Mouse (Mus musculus) monocyte, adult 2 months (primary cell): ENCODE data around the gene B3galt1.

Source experiments
- DNase-seq, 2 experiments: peaks; one replicate each; pipeline ENCODE4 v3.0.0; 2022; ENCODE audit warnings: low spot score in 2 of 2, low read depth in 1 of 2

Gene B3galt1

DNA sequence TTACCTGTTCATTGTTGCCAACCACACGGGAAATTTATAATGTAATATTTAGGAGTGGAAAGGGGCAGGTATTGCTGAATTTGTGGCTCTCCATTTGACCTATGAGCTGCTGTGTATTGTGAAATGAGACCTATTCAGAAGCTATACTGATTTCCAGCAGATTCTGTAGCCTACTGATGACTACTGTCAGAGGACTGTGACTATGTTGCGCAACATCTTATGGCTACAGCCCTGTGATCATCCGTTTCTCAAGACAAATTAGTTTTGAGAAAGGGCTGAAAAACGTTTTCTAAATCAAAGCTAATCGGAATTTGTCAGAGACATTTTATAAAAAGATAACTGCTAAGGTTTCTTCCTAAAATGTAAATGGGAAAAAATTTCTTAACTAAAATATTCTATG, 158.6 kb downstream of the B3galt1 start:
- no peak for DNase-seq

DNA sequence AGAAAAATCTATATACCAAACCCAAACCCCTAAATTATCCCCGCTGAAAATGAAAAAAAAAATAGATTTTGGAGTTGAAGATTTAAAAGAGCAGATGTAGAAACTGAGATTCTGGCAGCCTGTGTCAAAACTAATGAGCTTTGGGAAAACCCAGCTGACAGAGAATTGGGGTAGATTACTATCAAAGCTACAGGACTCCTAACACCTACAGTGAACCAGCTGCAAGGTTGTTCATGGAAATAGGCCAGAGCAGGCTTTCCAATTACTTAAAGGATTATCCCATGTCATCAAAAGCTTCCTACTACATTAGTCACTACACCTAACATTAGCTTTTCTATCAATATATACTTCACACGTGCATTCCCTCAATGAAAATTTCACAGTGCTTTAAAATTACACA, 165.1 kb downstream of the B3galt1 start:
- DNase-seq, result no peak

DNA sequence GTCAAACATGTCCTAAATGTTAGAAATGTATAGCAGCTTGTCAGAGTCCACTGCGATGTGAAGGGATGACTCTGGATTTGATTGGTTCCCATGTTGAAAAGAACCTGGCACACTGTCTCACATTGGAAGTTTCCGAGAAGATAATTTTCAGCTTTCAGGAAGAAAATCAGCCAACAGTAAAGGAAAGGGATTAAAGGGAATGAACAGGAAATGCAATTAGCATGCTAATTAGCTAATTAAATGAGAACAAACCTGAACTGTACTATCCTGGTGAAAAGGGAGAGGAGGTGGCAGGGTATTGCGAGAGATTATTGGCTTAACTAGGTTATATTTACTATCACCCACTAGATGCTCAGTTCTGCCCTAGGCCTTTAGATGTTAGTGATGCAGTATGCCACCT, 185.9 kb downstream of the B3galt1 start:
- DNase-seq, result no peak

DNA sequence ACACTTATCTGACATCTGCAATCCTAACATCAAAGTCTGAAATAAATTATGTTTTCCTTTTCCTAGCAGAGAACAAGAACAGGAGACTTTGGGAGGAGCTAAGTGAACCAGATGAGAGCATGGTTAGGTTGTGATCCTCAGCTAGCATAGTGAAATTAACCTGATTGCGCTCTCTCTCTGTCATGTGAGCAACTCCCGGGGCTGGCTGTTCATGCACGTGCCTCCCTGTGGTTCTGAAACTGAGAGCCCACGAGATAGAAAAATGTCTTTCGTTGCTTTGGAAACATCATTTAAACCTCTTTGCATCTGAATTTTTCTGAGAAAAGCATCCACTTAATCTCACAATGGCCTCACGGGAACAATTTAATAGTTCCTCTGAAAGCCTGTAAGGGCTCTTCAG, 190.8 kb downstream of the B3galt1 start:
- DNase-seq, result no peak

DNA sequence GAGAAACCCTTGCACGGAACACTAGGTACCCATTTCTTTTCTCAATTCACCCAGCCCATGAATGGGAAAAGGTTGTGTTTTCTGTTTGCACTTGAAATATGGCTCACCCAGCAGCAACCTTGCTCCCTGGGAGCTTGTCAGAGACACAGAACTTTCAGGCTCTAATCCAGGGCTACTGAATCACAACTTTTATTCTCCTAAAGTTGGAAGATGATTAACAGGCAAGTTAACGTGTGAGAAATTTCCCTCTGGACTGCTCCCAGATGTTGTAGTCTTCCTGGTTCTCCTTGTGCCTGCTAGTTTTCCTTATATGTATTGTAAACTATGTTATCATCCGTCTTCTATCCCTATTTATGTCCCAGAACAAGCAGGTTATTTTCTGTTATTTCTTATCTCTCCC, 221.9 kb downstream of the B3galt1 start:
- no peak for DNase-seq

DNA sequence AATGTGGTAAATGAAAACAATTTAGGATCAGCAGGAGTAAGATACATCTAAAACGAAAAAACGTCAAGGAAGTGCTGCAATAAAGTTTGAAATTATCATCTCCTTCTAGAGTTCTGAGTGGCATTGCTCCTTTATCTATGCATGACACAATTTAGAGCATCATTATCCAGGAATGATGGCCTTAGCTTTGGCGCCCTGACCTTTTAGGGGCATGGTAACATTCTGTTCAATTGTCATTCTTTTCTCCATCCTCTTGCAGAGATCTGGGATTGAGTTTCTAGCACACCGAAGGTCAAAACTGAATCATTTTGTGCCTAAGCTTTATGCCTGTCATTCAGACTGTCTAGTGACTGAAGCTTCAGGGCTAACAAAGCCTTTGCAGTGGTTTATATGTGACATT, 231.9 kb downstream of the B3galt1 start:
- no peak for DNase-seq

DNA sequence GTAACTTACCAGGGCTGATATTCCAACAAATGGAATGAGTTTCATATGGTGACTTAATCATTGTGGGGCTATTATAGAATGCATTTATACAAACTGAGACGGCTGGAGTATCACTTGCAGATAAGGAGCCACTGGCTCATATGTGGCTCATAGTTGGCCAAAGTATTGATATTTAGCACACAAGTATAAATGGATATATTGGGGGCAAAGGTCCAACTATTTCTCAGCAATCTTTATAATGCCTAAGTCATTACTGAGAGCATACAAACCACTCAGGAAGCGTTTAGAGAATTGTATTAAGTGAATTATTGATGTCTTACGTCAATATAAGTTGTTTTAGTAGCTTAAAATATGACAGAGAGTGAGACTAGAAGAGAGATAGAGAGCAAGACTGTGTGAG, 234.3 kb downstream of the B3galt1 start:
- DNase-seq, result no peak

DNA sequence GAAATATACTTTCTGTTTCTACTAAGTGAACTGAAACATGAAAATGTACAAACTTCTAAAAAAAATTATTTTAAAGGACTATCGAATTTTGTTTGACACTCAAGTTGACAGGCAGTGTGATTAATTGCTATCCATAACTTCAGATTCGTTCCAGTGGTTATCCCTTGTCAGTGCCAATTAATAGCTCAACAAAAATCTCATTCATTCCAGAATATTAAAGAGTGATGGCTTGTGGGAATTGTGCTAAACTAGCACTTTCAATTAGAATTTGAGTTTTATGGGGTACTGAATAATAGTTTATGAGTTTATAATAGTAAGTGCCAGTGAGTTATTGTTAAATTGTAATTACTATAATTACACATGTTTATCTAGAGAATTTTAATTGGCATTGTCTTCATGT, 250.5 kb downstream of the B3galt1 start:
- no peak for DNase-seq

DNA sequence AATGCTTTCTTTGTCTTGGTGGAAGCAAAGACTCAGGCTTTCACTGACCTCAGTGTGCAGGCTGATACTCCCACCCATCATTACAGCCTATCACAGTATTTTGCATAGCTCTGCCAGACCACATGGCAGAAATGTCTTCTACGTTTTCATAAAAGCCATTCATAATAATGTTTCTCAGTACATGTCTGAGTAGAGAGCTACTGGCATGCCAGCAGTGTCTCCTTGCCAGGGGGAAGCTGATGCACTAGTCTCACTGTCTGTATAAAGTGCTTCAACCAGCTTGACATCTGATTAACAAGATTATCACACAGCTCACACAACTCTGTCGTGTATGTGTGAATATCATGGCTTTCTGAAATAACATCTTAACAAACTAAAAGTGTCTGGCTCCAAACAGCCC, 252.3 kb downstream of the B3galt1 start:
- no peak for DNase-seq

DNA sequence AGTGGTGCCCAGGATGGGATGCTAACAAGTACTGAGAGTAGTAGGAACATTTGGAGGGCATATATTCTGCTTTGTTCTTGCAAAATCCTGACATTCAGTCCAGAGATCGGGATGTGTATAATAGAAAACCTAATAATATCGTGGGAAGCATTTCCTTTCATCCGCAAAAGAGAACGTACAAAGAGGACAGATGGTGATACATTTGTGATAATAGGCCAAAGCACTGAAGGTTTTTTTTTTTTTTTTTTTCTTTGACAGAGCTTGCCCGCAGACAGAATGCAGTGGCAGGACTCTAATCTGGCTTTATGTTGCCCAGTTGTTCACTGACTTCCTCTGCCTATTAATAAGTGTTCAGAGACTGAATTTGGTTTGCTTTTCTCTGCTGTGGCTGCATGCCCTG, 256.7 kb downstream of the B3galt1 start:
- DNase-seq, result no peak

DNA sequence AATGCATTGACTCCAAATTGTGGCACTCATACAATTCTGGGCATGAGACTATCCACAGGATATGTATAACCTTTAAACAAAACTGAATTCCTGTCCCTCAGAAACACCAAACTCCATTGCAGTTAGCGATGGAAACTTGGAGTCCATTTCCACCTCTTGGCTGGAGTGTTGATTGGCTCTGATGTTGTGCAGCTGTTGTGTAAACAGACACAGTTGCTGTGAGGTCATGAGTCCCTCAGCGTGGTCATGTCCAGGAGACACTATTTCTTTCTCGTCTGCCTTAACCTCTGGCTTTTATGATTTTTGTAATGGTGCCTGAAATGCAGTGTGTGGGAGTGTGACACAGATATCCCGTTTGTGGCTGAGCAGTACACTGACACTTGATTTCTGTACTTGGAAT, 262.0 kb downstream of the B3galt1 start:
- no peak for DNase-seq

DNA sequence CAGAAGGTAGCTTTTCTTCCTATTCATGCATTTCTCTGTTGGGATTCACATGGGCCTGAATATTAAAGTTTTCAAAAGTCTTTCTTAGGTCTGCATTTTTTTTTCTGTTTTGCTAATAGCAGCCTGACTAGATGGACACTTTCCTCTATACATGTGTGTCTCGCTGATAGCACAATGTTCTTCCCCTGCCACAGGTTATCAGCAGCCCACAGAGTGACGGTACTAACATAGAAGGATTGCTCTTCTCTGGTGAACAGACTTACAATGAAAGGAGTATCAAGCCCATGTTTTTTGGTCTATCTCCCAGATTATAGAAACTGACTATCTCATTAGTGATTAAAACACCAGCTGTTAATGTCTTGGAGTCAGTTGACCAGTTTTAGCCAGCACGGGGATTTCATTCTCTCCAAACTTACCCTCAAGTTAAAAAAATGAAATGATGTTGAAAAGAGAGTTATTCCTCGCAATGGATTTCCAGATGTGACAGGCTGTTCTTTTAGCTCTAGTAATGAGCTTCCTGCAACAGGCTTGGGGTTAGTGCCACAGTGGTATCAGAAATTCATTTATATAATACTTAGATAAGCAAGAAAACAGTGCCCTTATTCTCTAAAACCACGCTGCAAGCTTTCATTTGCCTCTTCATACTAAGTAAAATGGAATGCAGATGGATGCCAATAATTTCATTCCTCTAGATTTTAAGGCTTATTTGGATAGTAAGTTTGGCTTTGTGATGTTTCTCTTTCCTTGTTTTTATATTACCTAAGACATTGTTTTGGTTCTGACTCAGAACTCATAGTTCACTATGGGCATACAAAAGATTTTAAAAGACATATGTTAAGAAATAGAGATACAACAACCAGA, 263.6 kb downstream of the B3galt1 start:
- DNase-seq, result no peak

DNA sequence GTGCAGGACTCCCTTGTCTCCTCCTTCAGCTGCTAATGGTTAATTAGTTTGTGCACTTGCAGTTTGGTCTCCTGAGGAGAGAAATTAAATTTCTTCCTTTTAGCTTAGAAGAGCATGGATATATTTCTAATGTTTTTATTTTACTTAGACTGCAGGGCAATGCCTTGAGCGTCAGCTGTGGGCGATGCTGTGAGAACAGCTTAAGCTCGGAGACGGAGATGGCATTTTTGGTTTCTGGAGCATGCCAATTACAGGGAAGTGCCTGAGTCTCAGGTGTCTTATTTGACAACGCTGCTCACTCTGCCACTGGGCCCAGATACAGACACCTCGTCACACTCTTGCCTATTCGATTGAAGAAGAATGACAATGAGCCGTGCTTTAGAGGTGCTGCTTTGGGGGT, 282.1 kb downstream of the B3galt1 start:
- DNase-seq, result no peak

DNA sequence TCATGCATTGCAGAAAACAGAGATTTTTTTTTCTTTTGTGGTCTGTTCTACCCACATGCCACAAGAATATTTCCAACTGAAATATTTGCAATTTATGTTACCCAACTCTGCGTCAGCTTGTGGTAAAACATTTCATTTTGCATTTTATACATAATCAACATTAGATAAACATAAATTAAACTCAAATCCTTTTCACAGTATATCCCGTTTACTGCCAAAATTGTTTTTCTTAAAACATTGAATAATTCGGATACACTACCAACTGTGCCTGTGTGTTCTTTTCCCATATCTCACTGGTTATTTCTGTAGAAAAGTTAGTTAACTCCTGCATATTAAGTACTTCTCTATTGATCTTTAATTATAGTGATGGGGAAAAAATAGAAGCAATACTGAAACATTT, 285.1 kb downstream of the B3galt1 start:
- DNase-seq, result no peak

DNA sequence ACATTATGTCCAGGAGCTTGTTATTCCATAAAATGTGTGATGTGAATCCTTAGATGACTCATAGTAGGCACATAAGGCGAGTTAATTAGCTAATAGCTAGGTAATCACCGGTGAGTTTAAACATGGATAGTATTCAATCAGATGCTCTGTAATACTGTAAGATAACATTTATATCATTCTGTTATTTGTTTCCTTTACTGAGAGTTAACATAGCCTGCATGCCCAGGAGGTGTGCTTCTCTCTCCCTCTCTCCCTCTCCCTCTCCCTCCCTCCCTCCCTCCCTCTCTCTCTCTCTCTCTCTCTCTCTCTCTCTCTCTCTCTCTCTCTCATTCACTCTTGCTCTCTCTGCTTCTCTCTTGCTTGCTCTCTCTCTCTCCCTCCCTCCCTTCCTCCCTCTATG, 292.7 kb downstream of the B3galt1 start:
- DNase-seq, result no peak

DNA sequence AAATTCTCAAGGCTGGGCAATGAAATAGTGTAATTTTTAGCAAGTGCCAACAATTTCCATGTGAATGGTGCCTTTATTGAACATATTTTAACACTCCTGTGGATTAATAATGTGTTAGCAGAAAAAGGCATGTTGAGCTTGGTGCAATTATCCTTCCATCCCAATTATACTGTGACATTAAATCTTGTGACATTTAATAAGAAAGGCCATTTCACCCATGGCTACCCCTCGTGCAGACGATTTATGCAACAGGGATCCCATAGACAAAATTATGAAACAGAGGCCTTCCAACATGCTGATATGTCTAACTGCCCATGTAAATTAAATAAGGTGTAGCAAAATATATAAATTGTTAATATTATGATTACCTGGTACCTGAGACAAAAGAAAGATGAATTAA, 293.3 kb downstream of the B3galt1 start:
- DNase-seq, result no peak

DNA sequence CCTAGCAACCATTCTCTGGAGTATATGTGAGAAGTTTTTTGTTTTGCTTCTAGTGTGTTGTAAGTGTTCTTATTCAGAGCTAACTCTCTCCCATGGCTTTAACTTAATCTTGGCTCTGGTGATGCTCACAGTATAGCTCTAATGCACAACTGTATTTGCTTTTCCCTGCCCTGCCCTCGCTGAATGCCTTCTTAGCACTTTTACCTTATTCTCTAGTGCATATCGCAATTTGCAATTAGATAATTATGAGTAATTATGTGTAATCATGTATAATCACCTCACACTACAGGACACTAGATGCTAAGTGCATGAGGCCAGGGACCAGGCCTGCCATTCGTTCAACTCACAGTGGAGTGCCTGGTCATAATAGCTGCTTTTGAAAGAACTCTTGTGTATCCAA, 307.7 kb downstream of the B3galt1 start:
- DNase-seq, result no peak

DNA sequence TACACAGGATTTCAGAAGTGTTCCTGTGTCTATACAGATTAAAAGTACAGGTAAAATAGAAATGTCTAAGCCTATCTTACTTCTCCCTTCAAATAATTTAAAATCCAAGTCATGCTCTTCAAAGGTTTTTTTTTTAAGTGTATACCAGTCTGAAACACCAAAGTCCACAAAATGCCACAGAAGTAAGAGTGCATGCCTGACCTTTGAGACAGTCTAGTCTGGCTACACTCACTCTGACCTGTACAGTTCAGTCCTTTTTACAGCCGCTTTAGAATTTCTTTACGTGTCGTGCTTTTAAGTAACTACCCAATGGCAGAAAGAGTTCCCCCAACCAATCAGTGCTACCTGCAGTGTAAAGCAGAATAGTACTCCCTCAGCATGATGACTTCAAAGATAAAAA, 314.2 kb downstream of the B3galt1 start:
- no peak for DNase-seq

DNA sequence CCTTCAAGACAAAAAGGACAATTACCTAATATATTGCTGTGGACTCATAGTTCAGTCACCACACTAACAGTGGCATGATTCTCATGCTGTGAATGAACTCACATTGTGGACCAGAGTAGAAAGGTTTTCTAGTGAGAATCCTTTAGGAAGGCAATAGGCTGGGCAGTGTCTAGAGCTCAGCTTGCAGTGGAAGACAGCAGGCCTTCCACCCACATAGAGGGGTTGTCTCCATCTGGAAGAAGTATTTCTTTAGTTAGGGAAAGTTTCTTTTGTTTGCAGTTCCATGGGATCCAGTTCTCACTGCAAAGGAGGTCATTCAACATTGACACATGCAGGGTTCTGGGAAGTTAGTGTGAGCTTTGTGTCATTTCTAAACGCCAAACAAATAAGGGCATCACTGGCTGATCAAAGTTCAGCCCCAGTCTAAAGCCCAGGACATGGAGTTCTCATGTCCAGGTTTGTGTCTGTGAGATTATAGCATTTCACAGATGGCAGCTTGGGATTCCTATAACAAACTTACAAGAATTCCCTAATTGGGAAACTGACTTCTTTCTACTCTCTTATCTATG, 316.1 kb downstream of the B3galt1 start:
- DNase-seq, result no peak

DNA sequence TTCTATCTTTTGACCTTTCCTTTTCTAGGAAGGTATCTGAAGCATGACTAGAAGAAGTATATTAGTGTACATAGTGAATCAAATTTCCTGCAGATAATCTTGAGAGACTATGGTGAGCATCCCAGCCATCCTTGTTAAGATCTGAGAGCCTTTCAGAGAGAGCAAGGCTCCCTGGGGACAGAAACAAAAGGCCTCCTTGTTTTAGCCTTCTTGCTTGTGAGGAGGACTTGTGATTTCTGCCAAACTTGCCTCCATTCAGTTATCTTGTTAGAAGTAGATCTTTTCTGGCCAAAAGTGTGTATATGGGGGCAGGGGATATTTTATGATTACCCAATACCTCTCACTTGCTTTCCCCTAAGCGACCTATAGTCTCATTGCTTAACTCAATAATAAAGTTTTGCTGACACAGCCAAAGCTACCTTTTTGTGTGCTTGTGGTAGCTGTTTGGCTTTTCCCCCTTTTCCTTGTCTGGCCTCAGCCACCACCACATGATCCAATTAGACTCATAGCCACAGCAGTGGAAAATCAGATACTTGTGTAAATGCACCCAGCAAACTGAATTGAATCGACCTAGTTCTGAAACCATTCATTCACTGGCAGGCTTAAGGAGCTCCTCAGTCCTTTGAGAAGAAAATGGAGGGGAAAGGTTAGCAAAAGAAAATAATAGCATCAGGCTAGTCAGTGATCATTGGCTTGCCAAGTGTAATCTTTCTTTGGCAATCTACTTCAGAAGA, 332.5 kb downstream of the B3galt1 start:
- DNase-seq, result no peak

DNA sequence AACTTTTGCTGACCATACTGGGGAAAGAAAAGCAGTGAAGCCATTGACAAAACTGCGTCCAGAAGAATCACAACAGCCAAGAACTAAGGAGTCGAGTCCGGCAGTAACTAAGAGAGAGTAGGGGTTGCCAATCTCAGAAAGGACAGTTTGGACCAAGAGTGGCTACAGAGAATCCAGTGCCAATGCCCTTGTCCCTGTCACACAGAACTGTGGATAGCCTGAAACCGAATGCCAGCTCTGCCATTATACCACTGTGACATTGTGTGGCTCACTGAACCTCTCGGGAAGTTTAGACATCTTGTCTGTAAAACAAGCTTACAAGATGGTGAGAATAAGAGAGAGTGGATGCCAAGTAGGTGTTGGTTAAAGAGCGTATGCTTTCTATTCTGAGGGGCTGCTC, 335.9 kb downstream of the B3galt1 start:
- DNase-seq, result no peak

DNA sequence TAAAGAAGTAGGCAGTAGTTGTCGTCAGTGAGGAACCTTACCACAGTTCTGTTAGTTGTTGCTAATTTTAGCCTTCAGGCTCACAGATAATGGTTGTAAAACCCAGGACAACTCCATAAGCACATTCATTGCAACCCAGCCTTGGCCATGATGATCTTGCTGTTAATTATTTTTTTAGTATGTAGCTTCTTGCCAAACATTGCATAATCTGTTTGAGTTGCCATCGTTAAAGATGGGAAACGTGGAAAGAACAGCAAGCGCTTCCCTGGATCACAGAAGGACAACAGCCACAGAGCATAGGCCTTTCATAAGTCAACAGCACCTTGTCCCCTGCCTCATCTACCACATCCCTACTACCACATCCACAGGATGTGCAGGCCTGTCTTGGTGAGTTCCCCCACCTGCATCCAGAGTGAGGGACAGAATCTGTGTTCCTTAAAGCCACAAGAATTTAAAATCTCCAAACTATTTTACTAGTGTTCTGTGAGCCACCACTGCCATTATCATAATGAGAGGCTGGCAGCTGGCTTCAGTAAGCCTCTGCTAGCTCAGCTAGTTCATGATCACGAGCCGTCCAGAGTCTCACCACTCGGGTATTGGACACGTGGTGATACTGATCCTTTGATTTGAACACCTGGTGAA, 337.1 kb downstream of the B3galt1 start:
- no peak for DNase-seq
